Mouse (Mus musculus): Measurements from ENCODE around the gene Shank2. TPM values are rescaled to one million over a fixed set of nuclear protein-coding genes. Genes with fewer than 3 reads are reported as not detected.

Gene Shank2
- total and polyA plus RNA-seq, 3 experiments: 0.31 to 0.55 (median 0.41) TPM

- no peak for TF ChIP-seq POLR2A (IDR thresholded peaks at IDR 0.05; ENCODE audit: insufficient read depth, low read depth, low read length)
- intact Hi-C loops (cut with DNase I): no loop called here
- Histone ChIP-seq H3K9ac (ENCODE audit: low read depth, low read length) (no peak overlapping the region), H3K79me2 (replicated peaks; ENCODE audit: control insufficient read depth, insufficient read depth, low read length) (no peaks in the 10 kb centered on the region), H3K27me3 (ENCODE audit: control insufficient read depth, insufficient read depth, low read length) (no peaks in the 10 kb centered on the region), H3K36me3 (ENCODE audit: control insufficient read depth, insufficient read depth, low read length) (no peaks in the 10 kb centered on the region), H3K4me3 (peak overlapping the region; percentile 12; the same call in 1 of the 2 replicates), H3K27ac (no peak overlapping the region), H3K4me1 (ENCODE audit: control insufficient read depth, insufficient read depth, low read length) (no peaks in the 10 kb centered on the region)
- peak in 1 of 2 experiments; percentile 7 for DNase-seq
- WGBS: 10% methylated on average over 40 of the region's 40 CpGs
Measured at GRCm38 (mm10) chr7:144175481-144176233, 173.9 kb downstream of the Shank2 start.

- Histone ChIP-seq H3K27me3 (ENCODE audit: control insufficient read depth, insufficient read depth, low read length) (no peaks in the 10 kb centered on the region), H3K4me1 (ENCODE audit: control insufficient read depth, insufficient read depth, low read length) (no peaks in the 10 kb centered on the region), H3K27ac (no peak overlapping the region), H3K36me3 (ENCODE audit: control insufficient read depth, insufficient read depth, low read length) (no peaks in the 10 kb centered on the region), H3K79me2 (replicated peaks; ENCODE audit: control insufficient read depth, insufficient read depth, low read length) (no peaks in the 10 kb centered on the region), H3K9ac (ENCODE audit: low read depth, low read length) (no peak overlapping the region), H3K4me3 (no peak overlapping the region)
- 53% methylated on average over 3 of the region's 3 CpGs for WGBS
- intact Hi-C loops (cut with DNase I): no loop called here
- no peak for TF ChIP-seq EP300 (IDR thresholded peaks at IDR 0.05; ENCODE audit: insufficient read depth, low read depth, low read length)
- no peak for TF ChIP-seq CTCF (IDR thresholded peaks at IDR 0.05)
- TF ChIP-seq POLR2A (IDR thresholded peaks at IDR 0.05; ENCODE audit: insufficient read depth, low read depth, low read length): no peak
- DNase-seq: no peak
Measured at GRCm38 (mm10) chr7:144176234-144176730, 174.6 kb downstream of the Shank2 start.

DNA sequence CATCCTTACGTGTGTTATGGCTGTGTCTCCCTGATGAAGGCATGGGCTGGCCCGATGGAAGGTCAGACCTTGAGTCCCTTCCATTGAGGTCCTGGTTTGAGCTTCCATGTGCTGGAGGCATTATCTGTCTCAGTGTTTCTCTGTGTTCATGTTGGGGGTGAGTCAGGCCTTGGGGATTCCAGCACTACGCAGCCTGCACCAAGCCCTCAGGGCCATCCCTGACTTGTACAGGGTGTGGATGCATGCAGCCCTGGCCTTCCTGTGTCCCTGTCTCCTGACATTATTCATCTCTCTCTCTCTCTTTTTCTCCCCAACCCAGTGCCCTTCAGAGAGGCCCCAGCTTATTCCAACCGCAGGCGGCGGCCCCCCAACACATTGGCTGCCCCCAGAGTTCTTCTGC, 177.7 kb downstream of the Shank2 start:
- H3K9ac ChIP-seq (ENCODE audit: low read depth, low read length): no peak overlapping the region
- no peak overlapping the region for H3K4me3 ChIP-seq
- no peaks in the 10 kb centered on the region for H3K79me2 ChIP-seq (replicated peaks; ENCODE audit: control insufficient read depth, insufficient read depth, low read length)
- no peaks in the 10 kb centered on the region for H3K27me3 ChIP-seq (ENCODE audit: control insufficient read depth, insufficient read depth, low read length)
- intact Hi-C loops (cut with DNase I): no loop called here
- no peak overlapping the region for H3K27ac ChIP-seq
- H3K4me1 ChIP-seq (ENCODE audit: control insufficient read depth, insufficient read depth, low read length): no peaks in the 10 kb centered on the region
- TF ChIP-seq EP300 (IDR thresholded peaks at IDR 0.05; ENCODE audit: insufficient read depth, low read depth, low read length) (no peak), POLR2A (IDR thresholded peaks at IDR 0.05; ENCODE audit: insufficient read depth, low read depth, low read length) (no peak), CTCF (IDR thresholded peaks at IDR 0.05) (no peak)
- no peak for DNase-seq
- H3K36me3 ChIP-seq (ENCODE audit: control insufficient read depth, insufficient read depth, low read length): no peaks in the 10 kb centered on the region
- WGBS: 88% methylated on average over 6 of the region's 6 CpGs

- WGBS: 21% methylated on average over 6 of the region's 6 CpGs
- no peak overlapping the region for H3K9ac ChIP-seq (ENCODE audit: low read depth, low read length)
- intact Hi-C loops (cut with DNase I): loop anchor here (5.0 kb wide), 1 partner anchor 84 kb away; no protein-coding TSS in a partner anchor
- H3K4me3 ChIP-seq: no peak overlapping the region
- DNase-seq: peak; percentile 13 to 40
- H3K4me1 ChIP-seq (ENCODE audit: control insufficient read depth, insufficient read depth, low read length): no peaks in the 10 kb centered on the region
- TF ChIP-seq CTCF (IDR thresholded peaks at IDR 0.05): peak; percentile 82
- TF ChIP-seq POLR2A (IDR thresholded peaks at IDR 0.05; ENCODE audit: insufficient read depth, low read depth, low read length): no peak
- no peak overlapping the region for H3K27ac ChIP-seq
- no peaks in the 10 kb centered on the region for H3K27me3 ChIP-seq (ENCODE audit: control insufficient read depth, insufficient read depth, low read length)
- H3K79me2 ChIP-seq (replicated peaks; ENCODE audit: control insufficient read depth, insufficient read depth, low read length): no peaks in the 10 kb centered on the region
- H3K36me3 ChIP-seq (ENCODE audit: control insufficient read depth, insufficient read depth, low read length): no peaks in the 10 kb centered on the region
Measured at GRCm38 (mm10) chr7:144180885-144181284, 179.2 kb downstream of the Shank2 start.

DNA sequence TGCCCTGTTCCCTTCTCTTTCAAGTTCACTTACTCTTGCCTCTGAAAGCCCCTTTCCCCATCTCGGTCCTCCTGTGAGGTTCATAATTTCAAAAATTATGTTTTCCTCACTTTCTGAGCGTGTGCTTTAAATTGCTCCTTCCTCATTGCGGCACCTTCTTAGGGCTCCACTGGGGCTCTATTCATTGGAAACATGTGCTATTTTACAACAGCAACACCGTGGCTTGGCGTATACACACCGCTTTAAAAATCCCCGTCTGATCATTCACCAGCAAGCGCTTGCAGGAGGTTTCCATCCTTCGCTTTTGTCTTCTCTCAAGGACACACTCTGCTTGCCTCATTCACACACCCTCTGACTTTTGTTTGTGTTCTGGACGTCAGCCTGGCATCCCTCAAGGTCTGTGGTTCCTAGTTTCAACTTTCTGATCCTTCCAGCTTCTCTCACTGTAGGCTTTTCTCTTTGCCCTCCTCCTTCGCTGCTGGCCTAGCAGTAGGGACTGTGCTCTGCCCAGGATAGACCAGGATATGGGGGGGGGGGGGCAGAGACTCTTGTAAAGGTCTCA, 186.2 kb downstream of the Shank2 start:
- no peak overlapping the region for H3K9ac ChIP-seq (ENCODE audit: low read depth, low read length)
- DNase-seq: no peak
- H3K4me1 ChIP-seq (ENCODE audit: control insufficient read depth, insufficient read depth, low read length): no peaks in the 10 kb centered on the region
- H3K36me3 ChIP-seq (ENCODE audit: control insufficient read depth, insufficient read depth, low read length): no peaks in the 10 kb centered on the region
- H3K4me3 ChIP-seq: no peak overlapping the region
- H3K27me3 ChIP-seq (ENCODE audit: control insufficient read depth, insufficient read depth, low read length): no peaks in the 10 kb centered on the region
- intact Hi-C loops (cut with DNase I): no loop called here
- H3K27ac ChIP-seq: no peak overlapping the region
- TF ChIP-seq EP300 (IDR thresholded peaks at IDR 0.05; ENCODE audit: insufficient read depth, low read depth, low read length) (no peak), CTCF (IDR thresholded peaks at IDR 0.05) (no peak), POLR2A (IDR thresholded peaks at IDR 0.05; ENCODE audit: insufficient read depth, low read depth, low read length) (no peak)
- 82% methylated on average over 11 of the region's 11 CpGs for WGBS
- no peaks in the 10 kb centered on the region for H3K79me2 ChIP-seq (replicated peaks; ENCODE audit: control insufficient read depth, insufficient read depth, low read length)

- H3K4me3 ChIP-seq: no peak overlapping the region
- TF ChIP-seq EP300 (IDR thresholded peaks at IDR 0.05; ENCODE audit: insufficient read depth, low read depth, low read length): no peak
- TF ChIP-seq POLR2A (IDR thresholded peaks at IDR 0.05; ENCODE audit: insufficient read depth, low read depth, low read length): no peak
- TF ChIP-seq CTCF (IDR thresholded peaks at IDR 0.05): no peak
- H3K27ac ChIP-seq: no peak overlapping the region
- H3K79me2 ChIP-seq (replicated peaks; ENCODE audit: control insufficient read depth, insufficient read depth, low read length): no peaks in the 10 kb centered on the region
- DNase-seq: peak in 1 of 2 experiments; percentile 28
- WGBS: 53% methylated on average over 4 of the region's 4 CpGs
- intact Hi-C loops (cut with DNase I): no loop called here
- H3K4me1 ChIP-seq (ENCODE audit: control insufficient read depth, insufficient read depth, low read length): no peaks in the 10 kb centered on the region
- no peak overlapping the region for H3K9ac ChIP-seq (ENCODE audit: low read depth, low read length)
- no peaks in the 10 kb centered on the region for H3K27me3 ChIP-seq (ENCODE audit: control insufficient read depth, insufficient read depth, low read length)
- H3K36me3 ChIP-seq (ENCODE audit: control insufficient read depth, insufficient read depth, low read length): no peaks in the 10 kb centered on the region
Measured at GRCm38 (mm10) chr7:144189446-144189845, 187.7 kb downstream of the Shank2 start.

Measured in heart, adult 2 months (tissue).